Mouse (Mus musculus): ENCODE measurements at regions not wholly inside any gene's neighbourhood (a gene's known extent, or its start where the extent isn't known, plus 50 kb on each side); places are given as distances from the start of the nearest gene placed in this dataset.

DNA sequence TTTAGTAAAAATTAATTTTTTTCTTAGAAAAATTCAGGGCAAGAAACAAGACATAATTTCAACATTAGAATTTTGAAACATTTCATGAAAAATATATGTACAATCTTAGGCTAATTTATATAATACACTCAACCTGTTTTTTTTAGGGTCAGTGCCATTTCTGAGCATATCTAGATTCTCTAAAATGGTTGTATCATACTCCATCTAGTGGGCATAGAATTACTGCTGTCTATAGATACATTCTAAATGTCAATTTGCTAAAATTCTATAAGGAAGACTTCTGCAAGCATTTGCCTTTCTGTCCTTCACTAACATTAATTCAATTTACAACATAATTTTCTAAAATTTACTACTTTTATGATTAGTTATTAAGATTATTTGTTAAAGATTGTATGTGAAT, 507.7 kb downstream of the Zbbx start:
- in situ Hi-C loops (cut with MboI, MseI) = no loop called here

DNA sequence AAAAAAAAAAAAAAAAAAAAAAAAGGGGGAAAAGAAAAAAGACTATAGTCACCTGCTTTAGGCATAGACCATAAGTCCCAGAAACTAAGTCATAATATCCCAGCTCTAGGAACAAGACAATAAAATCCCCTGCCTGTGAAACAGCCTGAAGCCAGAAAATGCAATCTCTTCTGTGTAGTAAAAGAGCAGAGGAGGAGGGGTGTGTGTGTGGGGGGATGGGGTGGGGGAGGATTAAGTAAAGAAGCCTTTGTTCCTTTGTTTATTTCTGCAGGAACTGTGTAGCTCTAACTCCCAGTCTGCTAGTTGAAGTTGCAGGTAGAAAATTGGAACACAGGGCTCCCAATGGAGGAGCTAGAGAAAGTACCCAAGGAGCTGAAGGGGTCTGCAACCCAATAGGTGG, 532.2 kb downstream of the Zbbx start:
- in situ Hi-C loops (cut with MboI, MseI) = loop anchor here in 1 of 2 experiments (10.0 kb wide), 1 partner anchor 1532 kb away; no protein-coding TSS in a partner anchor

- in situ Hi-C loops (cut with MboI, MseI) = no loop called here
Observed at GRCm38 (mm10) chr3:74601328-74602007, 563.4 kb downstream of the Zbbx start.

DNA sequence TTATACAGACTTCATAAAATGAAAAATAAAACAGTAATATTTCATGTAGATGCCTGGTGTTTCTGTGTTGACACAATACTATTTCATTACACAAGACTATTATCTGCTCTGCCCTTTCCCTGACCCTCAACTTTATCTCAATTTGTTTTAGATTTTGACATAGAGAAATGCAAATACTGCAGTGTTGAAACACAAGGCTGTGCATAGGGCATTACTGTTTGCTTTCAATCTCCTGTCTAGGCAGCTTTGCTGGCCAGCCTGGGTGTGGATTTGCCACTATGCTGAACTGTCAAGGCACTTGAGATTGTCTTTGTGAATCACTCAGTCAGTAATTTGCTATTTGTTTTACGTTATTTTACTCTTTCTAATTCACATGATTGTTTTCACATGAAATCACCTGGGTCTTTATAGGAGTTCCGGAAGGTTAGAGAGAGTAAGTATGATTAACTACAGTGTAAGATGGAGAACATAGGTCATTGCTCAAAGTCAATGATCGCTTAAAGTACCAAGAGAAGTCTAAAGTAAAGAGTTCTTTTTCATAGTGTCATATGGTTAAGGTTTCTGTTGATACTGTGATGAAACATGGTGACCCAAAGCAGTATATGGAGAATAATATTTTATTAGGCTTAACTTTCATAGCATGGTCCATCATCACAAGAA, 576.0 kb downstream of the Zbbx start:
- in situ Hi-C loops (cut with MboI, MseI) = no loop called here

GRCm38 (mm10) chr3:74565176-74565575, 599.7 kb downstream of the Zbbx start:
- in situ Hi-C loops (cut with MboI, MseI) = no loop called here

DNA sequence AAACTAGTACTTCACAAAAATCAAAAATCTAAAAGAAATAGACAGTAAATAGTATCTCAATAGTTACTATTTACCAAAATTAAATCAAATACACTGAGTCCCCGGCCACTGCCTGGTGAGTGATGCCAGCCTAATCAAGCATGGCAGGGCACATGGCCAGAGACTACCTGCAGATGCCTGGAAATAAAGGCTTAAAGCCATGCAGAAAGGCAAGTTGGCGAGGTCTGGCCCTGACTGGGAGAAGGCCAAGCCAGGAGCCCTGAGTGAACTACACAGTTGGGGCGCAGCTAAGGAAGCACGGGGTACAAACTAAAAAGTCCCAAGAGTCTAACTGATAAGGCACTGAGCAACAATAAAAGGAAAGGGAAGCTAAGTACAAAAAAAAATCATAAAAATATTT, 630.0 kb downstream of the Zbbx start:
- in situ Hi-C loops (cut with MboI, MseI) = no loop called here

DNA sequence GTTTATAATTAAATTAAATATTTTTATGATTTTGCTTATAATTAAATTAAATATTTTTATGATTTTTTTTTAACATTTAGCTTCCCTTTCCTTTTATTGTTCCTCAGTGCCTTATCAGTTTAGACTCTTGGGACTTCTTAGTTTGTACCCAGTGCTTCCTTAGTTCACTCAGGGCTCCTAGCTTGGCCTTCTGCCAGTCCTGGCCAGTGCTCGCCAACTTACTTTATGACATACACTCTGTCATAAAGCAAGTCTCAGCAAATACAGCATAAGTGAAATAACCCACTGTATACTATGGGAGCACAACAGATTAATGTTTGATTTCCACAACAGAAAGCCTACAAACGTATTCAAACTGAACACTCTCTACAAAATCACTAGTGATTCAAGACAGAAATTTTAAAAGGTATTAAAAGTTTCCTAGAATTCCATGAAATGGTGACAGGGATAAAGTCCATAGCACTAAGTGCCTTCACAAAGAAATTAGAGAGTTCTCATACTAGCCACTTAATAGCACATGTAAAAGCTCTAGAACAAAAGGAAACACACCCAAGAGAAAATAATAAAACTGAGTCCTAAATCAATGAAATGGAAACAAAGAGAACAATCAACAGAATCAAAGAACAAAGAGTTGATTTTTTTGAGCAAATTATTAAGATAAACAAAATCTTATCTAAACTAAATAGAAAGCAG, 630.7 kb downstream of the Zbbx start:
- in situ Hi-C loops (cut with MboI, MseI) = no loop called here

DNA sequence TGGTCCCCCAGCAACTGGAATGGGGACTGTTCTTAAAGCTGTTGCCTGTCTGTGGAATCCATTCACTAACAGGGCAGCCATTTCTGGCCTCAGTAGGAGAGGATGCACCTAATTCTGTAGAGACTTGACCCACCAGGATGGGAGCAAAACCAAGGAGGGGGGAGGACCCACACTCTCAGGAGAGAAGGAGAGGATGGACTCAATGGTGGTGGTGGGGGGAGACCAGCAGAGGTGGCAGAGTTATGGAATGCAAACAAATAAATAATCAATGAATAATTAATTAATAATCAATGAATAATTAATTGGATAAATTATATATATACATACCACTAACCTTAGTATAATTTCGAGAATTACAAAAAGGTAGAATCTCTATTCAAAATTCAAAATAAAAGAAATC, 681.1 kb downstream of the Zbbx start:
- in situ Hi-C loops (cut with MboI, MseI) = no loop called here
